ENCODE assay signal across 7 mouse cellular contexts in the genomic region with DNA sequence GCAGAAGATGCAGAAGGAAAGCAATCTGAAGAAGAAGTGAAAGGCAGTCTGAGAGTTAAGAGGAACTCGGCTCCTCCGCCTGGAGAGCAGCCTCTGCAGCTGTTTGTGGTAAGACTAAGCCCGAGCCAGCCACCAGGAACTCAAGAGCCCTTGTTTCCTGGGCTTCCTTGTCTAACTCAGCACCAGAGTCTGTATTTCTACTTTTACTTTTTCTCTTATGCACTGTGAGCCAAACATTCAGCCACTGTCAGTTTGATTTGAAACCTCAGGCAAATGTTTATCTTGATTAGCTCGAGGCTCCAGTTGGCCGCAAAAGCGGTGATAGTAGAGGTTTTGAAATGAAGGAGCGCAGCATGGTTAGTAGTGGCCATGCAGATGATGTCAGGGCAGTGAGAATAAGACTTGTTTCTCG.
DNase-seq lines count a peak whose midpoint lies in the region.

No protein-coding gene starts in this region.

- peak; percentile 54 for DNase-seq in layer of hippocampus, adult 9-11 months
- no peak for DNase-seq in layer of hippocampus, adult 8-10 months (ENCODE audit: low spot score in 2 of 2)
- peak; percentile 47 for DNase-seq in brain, adult 2 months (ENCODE audit: low read depth, low spot score)
- peak; percentile 6 for DNase-seq in lung, postnatal 10 days
- peak; percentile 35 for DNase-seq in telencephalon, adult 2 months (ENCODE audit: low read depth, low spot score)
- DNase-seq in T-cell, adult 2 months (ENCODE audit: low spot score), result no peak
- no peak for DNase-seq in layer of hippocampus, postnatal 25 days (ENCODE audit: extremely low spot score in 1 of 2, low spot score in 1 of 2)

Comparison
In these comparisons a context has a peak if more than half of its experiments do, and no peak if none do; other contexts are left out.
1. DNase-seq: peak in layer of hippocampus, adult 9-11 months (single experiment), brain, adult 2 months (single experiment), lung, postnatal 10 days (single experiment) and telencephalon, adult 2 months (single experiment); none in layer of hippocampus, adult 8-10 months (0 of 2), T-cell, adult 2 months (single experiment) and layer of hippocampus, postnatal 25 days (0 of 2).